Mouse (Mus musculus) midbrain, postnatal 0 days (tissue): ENCODE results near the gene Unc45b. TPM values are rescaled to one million over a fixed set of nuclear protein-coding genes. Genes with fewer than 3 reads are reported as not detected.

Experiments
- ATAC-seq: fragments of 200-750 bp; cut with Nextera tagmentation; 2 replicates; pipeline ENCODE4 v1.8.0; 2017; ENCODE audit warnings: moderate number of reproducible peaks, mild to moderate bottlenecking, moderate TSS enrichment, moderate library complexity; ENCODE audit not compliant: low FRiP score
- DNase-seq: peaks from one replicate; pipeline ENCODE4 v3.0.0-alpha.2; 2015; ENCODE audit warnings: low spot score
- H3K27ac ChIP-seq: fragments of 300-500 bp; sonication (generic); 2 replicates; pipeline ENCODE4 v1.5.1; 2014; ENCODE audit warnings: low read depth, mild to moderate bottlenecking, low read length, mixed read lengths
- H3K27me3 ChIP-seq: fragments of 300-500 bp; sonication (generic); 2 replicates; pipeline ENCODE4 v1.6.1; 2014; ENCODE audit warnings: low read length, control low read depth, mixed read lengths; ENCODE audit not compliant: insufficient read depth
- H3K36me3 ChIP-seq: fragments of 300-500 bp; sonication (generic); 2 replicates; pipeline ENCODE4 v1.6.1; 2014; ENCODE audit warnings: low read length, control low read depth, mixed read lengths; ENCODE audit not compliant: insufficient read depth
- H3K4me1 ChIP-seq: fragments of 300-500 bp; sonication (generic); 2 replicates; pipeline ENCODE4 v1.6.1; 2014; ENCODE audit warnings: mild to moderate bottlenecking, control low read depth, antibody characterized with exemption, low read length, mixed read lengths; ENCODE audit not compliant: insufficient read depth
- H3K4me2 ChIP-seq: fragments of 300-500 bp; sonication (generic); 2 replicates; pipeline ENCODE4 v1.6.1; 2014; ENCODE audit warnings: low read depth, mild to moderate bottlenecking, low read length, mixed read lengths; ENCODE audit not compliant: poor library complexity, severe bottlenecking
- H3K4me3 ChIP-seq: fragments of 300-500 bp; sonication (generic); 2 replicates; pipeline ENCODE4 v1.5.1; 2014; ENCODE audit warnings: low read depth, mild to moderate bottlenecking, low read length, moderate library complexity
- H3K9ac ChIP-seq: fragments of 300-500 bp; sonication (generic); replicated peaks from 2 replicates; pipeline ENCODE4 v1.6.1; 2014; ENCODE audit warnings: mild to moderate bottlenecking, low read length, moderate library complexity, mixed read lengths; ENCODE audit not compliant: poor library complexity, severe bottlenecking
- H3K9me3 ChIP-seq: fragments of 300-500 bp; sonication (generic); 2 replicates; pipeline ENCODE4 v1.6.1; 2016; ENCODE audit warnings: low read length, control low read depth
- CTCF ChIP-seq: IDR thresholded peaks from 2 replicates; pipeline ENCODE4 v1.5.1; 2016; ENCODE audit warnings: antibody characterized with exemption, mild to moderate bottlenecking
- whole genome bisulfite sequencing: fragments of 180-500 bp; shearing (Covaris S2); extraction: QIAGEN DNeasy Blood & Tissue Kit; methylation state at CpG from one replicate; pipeline ENCODE4 v1.1.7; 2014; 5-methylcytosine and 5-hydroxymethylcytosine counted together
- polyA plus RNA-seq: library from polyadenylated mRNA; unstranded; fragments of >200 nt; fragmentation: Nextera tagmentation; extraction: Ambion mirVana; gene quantifications from 2 replicates; pipeline ENCODE4 v1.2.1, GENCODE M21; 2015
- total RNA-seq: library from RNA; depleted of rRNA; stranded (reverse); fragments of >200 nt; gene quantifications from 2 replicates; pipeline ENCODE4 v1.2.3, GENCODE M21; 2014

The Unc45b gene
- total and polyA plus RNA-seq, 2 experiments from 2014 or later: 0.05 to 2.9 TPM

GRCm38 (mm10) chr11:82871031-82871446, 39.3 kb upstream of the Unc45b start, which contains the start of gene Rffl:
Rffl (minus strand) TSS chr11:82871210.
- 2% methylated on average over 36 of the region's 43 CpGs for WGBS
- Histone ChIP-seq H3K9ac (peak within 1 kb of the TSS; percentile 67), H3K27me3 (no peaks in the 10 kb centered on the region), H3K4me1 (no peaks in the 10 kb centered on the region), H3K4me2 (peak within 1 kb of the TSS; percentile 85), H3K9me3 (no peaks in the 10 kb centered on the region), H3K4me3 (peak within 1 kb of the TSS; percentile 73), H3K27ac (no peak within 1 kb of the TSS), H3K36me3 (no peaks in the 10 kb centered on the region)
- DNase-seq (peak; percentile 95), ATAC-seq (peak; percentile 96)
- peak; percentile 84 for TF ChIP-seq CTCF

GRCm38 (mm10) chr11:82874924-82875323, 35.4 kb upstream of the Unc45b start:
- Histone ChIP-seq H3K27me3 (no peaks in the 10 kb centered on the region), H3K27ac (no peak overlapping the region), H3K4me2 (no peak overlapping the region), H3K9me3 (no peaks in the 10 kb centered on the region), H3K9ac (no peak overlapping the region), H3K36me3 (no peaks in the 10 kb centered on the region), H3K4me1 (no peaks in the 10 kb centered on the region), H3K4me3 (no peak overlapping the region)
- WGBS: 69% methylated on average over 5 of the region's 5 CpGs
- no peak for ATAC-seq
- no peak for DNase-seq
- no peak for TF ChIP-seq CTCF

- 91% methylated on average over 5 of the region's 5 CpGs for WGBS
- TF ChIP-seq CTCF: no peak
Observed at GRCm38 (mm10) chr11:82875631-82876030, 34.7 kb upstream of the Unc45b start.

GRCm38 (mm10) chr11:82877726-82878344, 32.5 kb upstream of the Unc45b start:
- no peak for TF ChIP-seq CTCF
- no peak overlapping the region for H3K4me3 ChIP-seq
- no peaks in the 10 kb centered on the region for H3K36me3 ChIP-seq
- no peaks in the 10 kb centered on the region for H3K27me3 ChIP-seq
- H3K27ac ChIP-seq: no peak overlapping the region
- WGBS: 82% methylated on average over 7 of the region's 7 CpGs
- no peaks in the 10 kb centered on the region for H3K4me1 ChIP-seq
- no peaks in the 10 kb centered on the region for H3K9me3 ChIP-seq
- no peak overlapping the region for H3K9ac ChIP-seq
- ATAC-seq: no peak
- no peak for DNase-seq
- no peak overlapping the region for H3K4me2 ChIP-seq

More at GRCm38 (mm10) chr11:82875631-82876030, 34.7 kb upstream of the Unc45b start:
- H3K27ac ChIP-seq: no peak overlapping the region
- H3K36me3 ChIP-seq: no peaks in the 10 kb centered on the region
- H3K4me3 ChIP-seq: no peak overlapping the region
- H3K4me2 ChIP-seq: no peak overlapping the region
- no peaks in the 10 kb centered on the region for H3K27me3 ChIP-seq
- no peak for DNase-seq
- no peaks in the 10 kb centered on the region for H3K4me1 ChIP-seq
- H3K9me3 ChIP-seq: no peaks in the 10 kb centered on the region
- H3K9ac ChIP-seq: no peak overlapping the region
- ATAC-seq: no peak

- 72% methylated on average over 8 of the region's 8 CpGs for WGBS
- H3K36me3 ChIP-seq: no peaks in the 10 kb centered on the region
- DNase-seq: no peak
- TF ChIP-seq CTCF: no peak
- no peaks in the 10 kb centered on the region for H3K9me3 ChIP-seq
- no peak overlapping the region for H3K4me3 ChIP-seq
- H3K27me3 ChIP-seq: no peaks in the 10 kb centered on the region
- H3K4me1 ChIP-seq: no peaks in the 10 kb centered on the region
- no peak overlapping the region for H3K4me2 ChIP-seq
- H3K27ac ChIP-seq: no peak overlapping the region
- ATAC-seq: no peak
- H3K9ac ChIP-seq: no peak overlapping the region
Observed at GRCm38 (mm10) chr11:82883180-82883579, 27.2 kb upstream of the Unc45b start.

- Histone ChIP-seq H3K9ac (no peak overlapping the region), H3K4me3 (no peak overlapping the region), H3K36me3 (no peaks in the 10 kb centered on the region), H3K27ac (no peak overlapping the region), H3K27me3 (peaks cover 2% of the 10 kb centered on the region; the same call in 1 of the 2 replicates), H3K4me1 (no peaks in the 10 kb centered on the region), H3K9me3 (no peaks in the 10 kb centered on the region), H3K4me2 (no peak overlapping the region)
- DNase-seq (no peak), ATAC-seq (no peak)
- 89% methylated on average over 3 of the region's 3 CpGs for WGBS
- TF ChIP-seq CTCF: peak; percentile 62
Observed at GRCm38 (mm10) chr11:82886559-82886958, 23.8 kb upstream of the Unc45b start.
